Mouse (Mus musculus) stomach, embryonic 16.5 days (tissue): ENCODE data around the gene Rsbn1. TPM values are rescaled to one million over a fixed set of nuclear protein-coding genes. Genes with fewer than 3 reads are reported as not detected.

Source experiments
- ATAC-seq: fragments of 200-750 bp; cut with Nextera tagmentation; 2 replicates; pipeline ENCODE4 v1.8.0; 2017; ENCODE audit warnings: moderate number of reproducible peaks, moderate TSS enrichment; ENCODE audit not compliant: insufficient read depth, low FRiP score
- H3K27ac ChIP-seq: fragments of 300-500 bp; sonication (generic); 2 replicates; pipeline ENCODE4 v1.5.1; 2014; ENCODE audit warnings: low read length
- H3K27me3 ChIP-seq: fragments of 300-500 bp; sonication (generic); 2 replicates; pipeline ENCODE4 v1.6.1; 2014; ENCODE audit warnings: low read length, control low read depth, mixed read lengths; ENCODE audit not compliant: control insufficient read depth, insufficient read depth
- H3K36me3 ChIP-seq: fragments of 300-500 bp; sonication (generic); 2 replicates; pipeline ENCODE4 v1.6.1; 2014; ENCODE audit warnings: low read length; ENCODE audit not compliant: control insufficient read depth, insufficient read depth
- H3K4me1 ChIP-seq: fragments of 300-500 bp; sonication (generic); 2 replicates; pipeline ENCODE4 v1.6.1; 2014; ENCODE audit warnings: low read length, control low read depth, mixed read lengths; ENCODE audit not compliant: control insufficient read depth, insufficient read depth
- H3K4me2 ChIP-seq: fragments of 300-500 bp; sonication (generic); 2 replicates; pipeline ENCODE4 v1.6.1; 2014; ENCODE audit warnings: low read depth, low read length, mixed read lengths
- H3K4me3 ChIP-seq: fragments of 300-500 bp; sonication (generic); replicated peaks from 2 replicates; pipeline ENCODE4 v1.5.1; 2014; ENCODE audit warnings: mild to moderate bottlenecking, low read length
- H3K9ac ChIP-seq: fragments of 300-500 bp; sonication (generic); 2 replicates; pipeline ENCODE4 v1.6.1; 2014; ENCODE audit warnings: low read length
- H3K9me3 ChIP-seq: fragments of 300-500 bp; sonication (generic); replicated peaks from 2 replicates; pipeline ENCODE4 v1.6.1; 2016; ENCODE audit warnings: low read length, control low read depth; ENCODE audit not compliant: control insufficient read depth
- WGBS: fragments of 180-500 bp; shearing (Covaris S2); extraction: QIAGEN DNeasy Blood & Tissue Kit; methylation state at CpG from one replicate; pipeline ENCODE4 v1.1.7; 2014; 5-methylcytosine and 5-hydroxymethylcytosine counted together
- polyA plus RNA-seq: library from polyadenylated mRNA; unstranded; fragments of >200 nt; fragmentation: Nextera tagmentation; extraction: Ambion mirVana; gene quantifications from 2 replicates; pipeline ENCODE4 v1.2.1, GENCODE M21; 2015

Gene Rsbn1
- polyA plus RNA-seq, 1 experiment from 2014 or later = 7.3 TPM

- H3K36me3 ChIP-seq = peaks cover 11% of the 10 kb centered on the region; the same call in 1 of the 2 replicates
- H3K4me2 ChIP-seq = no peak overlapping the region
- H3K9me3 ChIP-seq = no peaks in the 10 kb centered on the region
- ATAC-seq = no peak
- H3K27me3 ChIP-seq = no peaks in the 10 kb centered on the region
- WGBS = 82% methylated on average over 4 of the region's 4 CpGs
- H3K27ac ChIP-seq = no peak overlapping the region
- H3K4me1 ChIP-seq = no peaks in the 10 kb centered on the region
- H3K9ac ChIP-seq = no peak overlapping the region
- no peak overlapping the region for H3K4me3 ChIP-seq
Observed at GRCm38 (mm10) chr3:103984556-103984955, 70.6 kb downstream of the Rsbn1 start.

GRCm38 (mm10) chr3:103985194-103985593, 71.3 kb downstream of the Rsbn1 start:
- WGBS = 85% methylated on average over 2 of the region's 2 CpGs
- ATAC-seq = no peak
- H3K27ac ChIP-seq = no peak overlapping the region
- H3K9me3 ChIP-seq = no peaks in the 10 kb centered on the region
- no peak overlapping the region for H3K9ac ChIP-seq
- peaks cover 11% of the 10 kb centered on the region; the same call in 1 of the 2 replicates for H3K36me3 ChIP-seq
- no peaks in the 10 kb centered on the region for H3K27me3 ChIP-seq
- H3K4me1 ChIP-seq = no peaks in the 10 kb centered on the region
- H3K4me3 ChIP-seq = no peak overlapping the region
- H3K4me2 ChIP-seq = no peak overlapping the region

GRCm38 (mm10) chr3:103987831-103988432, 74.0 kb downstream of the Rsbn1 start:
- Histone ChIP-seq H3K4me1 (no peaks in the 10 kb centered on the region), H3K27me3 (no peaks in the 10 kb centered on the region), H3K4me3 (no peak overlapping the region), H3K9me3 (no peaks in the 10 kb centered on the region), H3K27ac (no peak overlapping the region), H3K9ac (no peak overlapping the region), H3K4me2 (no peak overlapping the region), H3K36me3 (peaks cover 7% of the 10 kb centered on the region; the same call in 1 of the 2 replicates)
- ATAC-seq = no peak
- WGBS = 35% methylated on average over 5 of the region's 5 CpGs

- Histone ChIP-seq H3K4me3 (no peak overlapping the region), H3K36me3 (peaks cover 10% of the 10 kb centered on the region), H3K9ac (no peak overlapping the region), H3K27ac (no peak overlapping the region), H3K9me3 (no peaks in the 10 kb centered on the region), H3K27me3 (no peaks in the 10 kb centered on the region), H3K4me1 (no peaks in the 10 kb centered on the region), H3K4me2 (no peak overlapping the region)
- WGBS = 80% methylated on average over 4 of the region's 4 CpGs
- no peak for ATAC-seq
Observed at GRCm38 (mm10) chr3:103989352-103989751, 75.4 kb downstream of the Rsbn1 start.

GRCm38 (mm10) chr3:103991271-103991670, 77.4 kb downstream of the Rsbn1 start:
- H3K27ac ChIP-seq = no peak overlapping the region
- no peak overlapping the region for H3K4me3 ChIP-seq
- H3K9ac ChIP-seq = no peak overlapping the region
- H3K36me3 ChIP-seq = peaks cover 3% of the 10 kb centered on the region
- ATAC-seq = no peak
- no peaks in the 10 kb centered on the region for H3K9me3 ChIP-seq
- WGBS = 84% methylated on average over 3 of the region's 3 CpGs
- H3K4me1 ChIP-seq = no peaks in the 10 kb centered on the region
- no peaks in the 10 kb centered on the region for H3K27me3 ChIP-seq
- H3K4me2 ChIP-seq = no peak overlapping the region

GRCm38 (mm10) chr3:103998724-103999123, 84.8 kb downstream of the Rsbn1 start:
- Histone ChIP-seq H3K4me3 (no peak overlapping the region), H3K4me2 (no peak overlapping the region), H3K9ac (no peak overlapping the region), H3K9me3 (no peaks in the 10 kb centered on the region), H3K27ac (no peak overlapping the region), H3K4me1 (no peaks in the 10 kb centered on the region), H3K36me3 (peaks cover 3% of the 10 kb centered on the region; the same call in 1 of the 2 replicates), H3K27me3 (no peaks in the 10 kb centered on the region)
- 89% methylated on average over 4 of the region's 4 CpGs for WGBS
- no peak for ATAC-seq

- no peaks in the 10 kb centered on the region for H3K4me1 ChIP-seq
- H3K4me2 ChIP-seq = no peak overlapping the region
- 91% methylated on average over 8 of the region's 8 CpGs for WGBS
- H3K4me3 ChIP-seq = no peak overlapping the region
- ATAC-seq = no peak
- no peaks in the 10 kb centered on the region for H3K27me3 ChIP-seq
- no peak overlapping the region for H3K27ac ChIP-seq
- H3K36me3 ChIP-seq = peaks cover 17% of the 10 kb centered on the region
- no peak overlapping the region for H3K9ac ChIP-seq
- no peaks in the 10 kb centered on the region for H3K9me3 ChIP-seq
Observed at GRCm38 (mm10) chr3:104006896-104007466, 93.1 kb downstream of the Rsbn1 start.

GRCm38 (mm10) chr3:104007479-104007878, 93.6 kb downstream of the Rsbn1 start:
- Histone ChIP-seq H3K36me3 (peaks cover 17% of the 10 kb centered on the region), H3K4me2 (no peak overlapping the region), H3K9me3 (no peaks in the 10 kb centered on the region), H3K27ac (no peak overlapping the region), H3K4me3 (no peak overlapping the region), H3K9ac (no peak overlapping the region), H3K27me3 (no peaks in the 10 kb centered on the region), H3K4me1 (no peaks in the 10 kb centered on the region)
- 82% methylated on average over 8 of the region's 8 CpGs for WGBS
- no peak for ATAC-seq

GRCm38 (mm10) chr3:104009924-104010662, 96.2 kb downstream of the Rsbn1 start:
- H3K9ac ChIP-seq = no peak overlapping the region
- H3K27ac ChIP-seq = no peak overlapping the region
- peaks cover 11% of the 10 kb centered on the region for H3K36me3 ChIP-seq
- ATAC-seq = no peak
- no peaks in the 10 kb centered on the region for H3K9me3 ChIP-seq
- no peak overlapping the region for H3K4me2 ChIP-seq
- H3K4me3 ChIP-seq = no peak overlapping the region
- 83% methylated on average over 5 of the region's 5 CpGs for WGBS
- no peaks in the 10 kb centered on the region for H3K27me3 ChIP-seq
- no peaks in the 10 kb centered on the region for H3K4me1 ChIP-seq
